Mouse (Mus musculus): ENCODE measurements at regions not wholly inside any gene's neighbourhood (a gene's known extent, or its start where the extent isn't known, plus 50 kb on each side); places are given as distances from the start of the nearest gene placed in this dataset.

DNA sequence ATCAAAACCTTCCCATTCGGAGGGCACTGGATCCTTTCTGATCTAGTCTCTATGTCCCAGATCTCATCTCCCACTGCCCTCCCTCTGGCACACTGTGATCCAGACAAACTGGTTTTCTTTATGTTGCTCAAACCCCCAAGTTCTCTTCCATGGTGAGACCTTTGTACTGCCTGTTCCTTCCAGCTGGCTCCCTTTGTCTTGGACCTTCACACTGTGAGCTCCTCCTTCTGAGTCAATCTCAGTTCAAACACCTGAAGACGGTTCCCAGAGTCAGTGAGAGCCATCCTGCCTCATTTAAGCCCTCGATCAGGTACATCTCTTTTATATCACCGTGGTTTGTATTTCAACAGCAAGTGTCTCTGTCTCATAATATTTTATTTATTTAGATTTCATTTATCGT lies 1408.3 kb downstream of the Gsdmc2 start:
- TF ChIP-seq MYOD1 (IDR thresholded peaks at IDR 0.05; ENCODE audit: control insufficient read depth in 1 of 3, insufficient read length in 2 of 3, low read depth in 2 of 3): no peak
- TF ChIP-seq REST (IDR thresholded peaks at IDR 0.05; ENCODE audit: insufficient read depth, insufficient read length): no peak
- no peak for TF ChIP-seq USF1 (IDR thresholded peaks at IDR 0.05; ENCODE audit: low read depth)
- no peak for TF ChIP-seq POLR2AphosphoS2 (IDR thresholded peaks at IDR 0.05; ENCODE audit: insufficient read length, low read depth)
- no peak for TF ChIP-seq SRF (IDR thresholded peaks at IDR 0.05; ENCODE audit: control insufficient read depth, insufficient read length, low read depth)
- TF ChIP-seq POLR2A (IDR thresholded peaks at IDR 0.05; ENCODE audit: insufficient read length, low read depth): no peak
- TF ChIP-seq CEBPB (IDR thresholded peaks at IDR 0.05; ENCODE audit: insufficient read depth, poor library complexity, severe bottlenecking): no peak
- TF ChIP-seq TCF12 (IDR thresholded peaks at IDR 0.05; ENCODE audit: insufficient read depth, poor library complexity, severe bottlenecking): no peak
- TF ChIP-seq MAX (IDR thresholded peaks at IDR 0.05; ENCODE audit: low read depth): no peak
- no peak for TF ChIP-seq TCF3 (IDR thresholded peaks at IDR 0.05; ENCODE audit: insufficient read length, low read depth)
- TF ChIP-seq MYOG (IDR thresholded peaks at IDR 0.05; ENCODE audit: control insufficient read depth in 1 of 3, insufficient read depth in 1 of 3, insufficient read length in 2 of 3, low read depth in 2 of 3): no peak
- TF ChIP-seq E2F4 (IDR thresholded peaks at IDR 0.05; ENCODE audit: insufficient read depth): no peak
- Histone ChIP-seq H3K27me3 (ENCODE audit: control insufficient read depth, insufficient read depth, insufficient read length) (no peaks in the 10 kb centered on the region), H3K79me2 (ENCODE audit: control insufficient read depth, insufficient read depth) (no peaks in the 10 kb centered on the region), H3K4me3 (no peak overlapping the region), H3ac (ENCODE audit: control insufficient read depth, insufficient read length) (no peak overlapping the region), H3K36me3 (ENCODE audit: control insufficient read depth, insufficient read depth) (no peaks in the 10 kb centered on the region), H3K4me2 (ENCODE audit: low read depth) (no peak overlapping the region)

DNA sequence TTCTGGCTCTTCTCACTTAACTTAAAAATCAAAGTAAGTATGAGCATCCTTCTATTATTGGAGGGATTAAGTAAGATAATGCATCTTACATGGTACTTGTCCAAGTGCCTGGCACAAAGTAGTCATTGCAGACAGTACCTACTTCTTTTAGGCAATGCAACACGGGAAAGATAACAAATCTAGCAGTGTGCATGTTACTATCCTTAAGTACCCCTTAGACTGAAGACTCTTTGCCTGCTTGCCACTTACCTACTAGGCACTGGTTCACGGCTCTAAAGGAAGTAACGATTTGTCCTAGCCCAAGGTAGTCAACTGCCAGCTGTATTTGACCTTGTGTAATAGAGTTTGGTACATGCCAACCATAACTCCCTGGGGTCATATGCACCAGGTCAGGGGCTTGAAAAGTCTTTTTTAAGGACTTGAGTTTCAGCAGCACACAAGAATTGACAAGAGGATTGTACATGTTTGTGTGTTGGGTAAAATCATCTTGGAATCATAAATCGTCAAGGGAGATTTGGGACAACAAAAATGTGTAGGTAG lies 1409.8 kb downstream of the Gsdmc2 start:
- TF ChIP-seq TCF12 (IDR thresholded peaks at IDR 0.05; ENCODE audit: insufficient read depth, poor library complexity, severe bottlenecking) (no peak), SRF (IDR thresholded peaks at IDR 0.05; ENCODE audit: control insufficient read depth, insufficient read length, low read depth) (no peak), TCF3 (IDR thresholded peaks at IDR 0.05; ENCODE audit: insufficient read length, low read depth) (no peak), MYOD1 (IDR thresholded peaks at IDR 0.05; ENCODE audit: control insufficient read depth in 1 of 3, insufficient read length in 2 of 3, low read depth in 2 of 3) (no peak), USF1 (IDR thresholded peaks at IDR 0.05; ENCODE audit: low read depth) (no peak)
- Histone ChIP-seq H3K27me3 (ENCODE audit: control insufficient read depth, insufficient read depth, insufficient read length) (no peaks in the 10 kb centered on the region), H3K36me3 (ENCODE audit: control insufficient read depth, insufficient read depth) (no peaks in the 10 kb centered on the region), H3K79me2 (ENCODE audit: control insufficient read depth, insufficient read depth) (no peaks in the 10 kb centered on the region), H3K4me3 (no peak overlapping the region), H3K4me2 (ENCODE audit: low read depth) (no peak overlapping the region), H3ac (ENCODE audit: control insufficient read depth, insufficient read length) (no peak overlapping the region)

DNA sequence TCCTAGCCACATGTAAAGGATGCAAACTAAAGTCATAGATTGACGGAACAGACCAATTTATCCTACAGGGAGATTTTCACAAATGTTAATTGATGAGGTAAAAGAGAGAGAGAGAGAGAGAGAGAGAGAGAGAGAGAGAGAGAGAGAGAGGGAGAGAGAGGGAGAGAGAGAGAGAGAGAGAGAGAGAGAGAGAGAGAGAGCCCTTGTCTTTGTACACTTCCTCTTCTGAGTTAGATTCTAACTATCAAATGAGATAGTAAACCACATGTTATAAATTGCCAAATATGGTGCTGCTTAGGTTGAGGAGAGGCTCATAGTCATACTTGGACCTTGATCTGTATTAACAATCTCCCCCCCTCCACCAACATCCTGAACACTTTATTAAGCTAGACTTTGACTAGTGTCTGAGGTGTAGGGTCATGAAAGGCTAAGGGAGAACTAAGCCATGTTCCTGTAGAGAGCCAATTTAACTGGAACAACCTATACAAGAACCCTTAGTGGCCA lies 1412.2 kb downstream of the Gsdmc2 start:
- H3K79me2 ChIP-seq (ENCODE audit: control insufficient read depth, insufficient read depth): no peaks in the 10 kb centered on the region
- H3ac ChIP-seq (ENCODE audit: control insufficient read depth, insufficient read length): no peak overlapping the region
- H3K27me3 ChIP-seq (ENCODE audit: control insufficient read depth, insufficient read depth, insufficient read length): no peaks in the 10 kb centered on the region
- H3K36me3 ChIP-seq (ENCODE audit: control insufficient read depth, insufficient read depth): no peaks in the 10 kb centered on the region
- H3K4me2 ChIP-seq (ENCODE audit: low read depth): no peak overlapping the region
- TF ChIP-seq MYOD1 (IDR thresholded peaks at IDR 0.05; ENCODE audit: control insufficient read depth in 1 of 3, insufficient read length in 2 of 3, low read depth in 2 of 3) (no peak), TCF3 (IDR thresholded peaks at IDR 0.05; ENCODE audit: insufficient read length, low read depth) (no peak), SRF (IDR thresholded peaks at IDR 0.05; ENCODE audit: control insufficient read depth, insufficient read length, low read depth) (no peak), USF1 (IDR thresholded peaks at IDR 0.05; ENCODE audit: low read depth) (no peak), POLR2A (IDR thresholded peaks at IDR 0.05; ENCODE audit: insufficient read length, low read depth) (no peak), MAX (IDR thresholded peaks at IDR 0.05; ENCODE audit: low read depth) (no peak), CEBPB (IDR thresholded peaks at IDR 0.05; ENCODE audit: insufficient read depth, poor library complexity, severe bottlenecking) (no peak), REST (IDR thresholded peaks at IDR 0.05; ENCODE audit: insufficient read depth, insufficient read length) (no peak), POLR2AphosphoS2 (IDR thresholded peaks at IDR 0.05; ENCODE audit: insufficient read length, low read depth) (no peak), MYOG (IDR thresholded peaks at IDR 0.05; ENCODE audit: control insufficient read depth in 1 of 3, insufficient read depth in 1 of 3, insufficient read length in 2 of 3, low read depth in 2 of 3) (no peak), TCF12 (IDR thresholded peaks at IDR 0.05; ENCODE audit: insufficient read depth, poor library complexity, severe bottlenecking) (no peak), E2F4 (IDR thresholded peaks at IDR 0.05; ENCODE audit: insufficient read depth) (no peak)
- no peak overlapping the region for H3K4me3 ChIP-seq

DNA sequence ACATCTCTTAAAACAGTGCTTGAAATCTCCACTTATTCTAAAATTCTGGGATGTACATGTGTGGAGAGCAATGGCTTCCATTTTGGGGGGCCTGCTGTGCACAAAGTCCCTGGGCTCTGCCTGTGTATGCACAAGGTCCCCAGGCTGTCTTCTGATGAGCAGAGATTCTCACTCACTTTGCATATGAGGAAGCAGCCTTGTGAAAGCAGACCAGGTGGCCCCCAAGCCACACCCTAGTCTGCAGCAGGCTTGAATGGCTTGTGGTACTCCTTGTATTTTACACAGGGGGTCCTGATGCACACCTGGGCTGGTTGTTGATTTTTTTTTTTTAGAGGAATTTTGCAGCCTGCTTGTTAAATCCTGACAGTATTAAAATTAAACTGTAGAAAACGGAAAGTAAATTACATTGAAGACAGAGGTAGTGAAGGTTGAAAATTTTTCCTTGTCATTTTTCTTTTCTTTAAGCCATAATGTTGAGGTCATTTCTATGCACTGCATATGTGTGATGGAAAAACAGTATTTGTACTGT lies 1413.8 kb downstream of the Gsdmc2 start:
- no peaks in the 10 kb centered on the region for H3K36me3 ChIP-seq (ENCODE audit: control insufficient read depth, insufficient read depth)
- no peak for TF ChIP-seq CEBPB (IDR thresholded peaks at IDR 0.05; ENCODE audit: insufficient read depth, poor library complexity, severe bottlenecking)
- no peak for TF ChIP-seq MYOG (IDR thresholded peaks at IDR 0.05; ENCODE audit: control insufficient read depth in 1 of 3, insufficient read depth in 1 of 3, insufficient read length in 2 of 3, low read depth in 2 of 3)
- TF ChIP-seq TCF3 (IDR thresholded peaks at IDR 0.05; ENCODE audit: insufficient read length, low read depth): no peak
- no peak for TF ChIP-seq SRF (IDR thresholded peaks at IDR 0.05; ENCODE audit: control insufficient read depth, insufficient read length, low read depth)
- TF ChIP-seq REST (IDR thresholded peaks at IDR 0.05; ENCODE audit: insufficient read depth, insufficient read length): no peak
- TF ChIP-seq POLR2AphosphoS2 (IDR thresholded peaks at IDR 0.05; ENCODE audit: insufficient read length, low read depth): no peak
- TF ChIP-seq MAX (IDR thresholded peaks at IDR 0.05; ENCODE audit: low read depth): no peak
- no peak for TF ChIP-seq MYOD1 (IDR thresholded peaks at IDR 0.05; ENCODE audit: control insufficient read depth in 1 of 3, insufficient read length in 2 of 3, low read depth in 2 of 3)
- no peak overlapping the region for H3ac ChIP-seq (ENCODE audit: control insufficient read depth, insufficient read length)
- H3K27me3 ChIP-seq (ENCODE audit: control insufficient read depth, insufficient read depth, insufficient read length): no peaks in the 10 kb centered on the region
- H3K4me2 ChIP-seq (ENCODE audit: low read depth): no peak overlapping the region
- no peak overlapping the region for H3K4me3 ChIP-seq
- H3K79me2 ChIP-seq (ENCODE audit: control insufficient read depth, insufficient read depth): no peaks in the 10 kb centered on the region
